Mouse (Mus musculus) kidney, adult 8-10 months (tissue): Measurements from ENCODE around the gene Med14.

Experiments
- DNase-seq, 2 experiments: peaks; one replicate each; pipeline ENCODE4 v3.0.0; 2022

The Med14 gene

DNA sequence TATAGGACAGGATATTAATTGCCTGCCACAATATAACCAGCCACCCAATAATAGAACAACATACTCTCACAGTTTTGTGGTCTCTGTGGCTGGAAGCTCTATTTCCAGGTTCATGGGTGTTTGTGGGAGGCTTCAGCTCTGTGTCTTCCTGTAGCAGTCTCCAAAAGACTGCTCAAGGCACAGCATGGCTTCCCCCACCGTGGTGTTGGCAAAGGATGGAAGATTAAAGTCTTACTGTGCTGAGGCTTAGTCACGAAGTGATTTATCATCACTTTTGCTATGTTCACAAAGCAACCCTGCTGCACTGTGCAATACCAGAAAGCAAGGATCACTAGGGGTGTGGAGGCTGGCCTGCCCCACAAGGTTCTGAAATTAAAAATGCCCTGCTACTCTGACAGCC, 108.0 kb downstream of the Med14 start:
- DNase-seq = no peak

- DNase-seq = no peak
Measured at GRCm38 (mm10) chrX:12651906-12652305, 110.0 kb downstream of the Med14 start.

- no peak for DNase-seq
Measured at GRCm38 (mm10) chrX:12645531-12646304, 116.2 kb downstream of the Med14 start.

DNA sequence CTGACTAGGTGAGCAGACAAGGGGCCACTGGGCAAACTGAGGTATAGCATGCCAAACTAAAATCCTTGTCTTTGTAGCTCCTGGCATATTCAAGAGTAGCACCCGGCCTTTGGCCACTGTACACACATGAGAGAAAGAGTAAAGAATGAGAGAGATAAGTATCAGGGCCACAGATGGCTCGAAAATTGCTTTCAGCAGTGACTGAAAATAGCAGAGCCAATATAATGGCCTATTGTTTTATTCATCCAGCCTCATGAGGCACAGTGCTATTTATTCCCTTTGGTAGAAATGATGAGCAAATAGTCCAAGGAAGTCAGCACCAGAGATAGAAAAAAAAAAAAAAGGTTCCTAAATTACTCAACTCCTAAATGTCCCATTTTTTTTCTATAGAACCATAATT, 116.9 kb downstream of the Med14 start:
- no peak for DNase-seq
